Mouse (Mus musculus): ENCODE results near the gene Rimkla. TPM values are rescaled to one million over a fixed set of nuclear protein-coding genes. Genes with fewer than 3 reads are reported as not detected.

Gene Rimkla
- polyA plus RNA-seq, 1 experiment = not detected

DNA sequence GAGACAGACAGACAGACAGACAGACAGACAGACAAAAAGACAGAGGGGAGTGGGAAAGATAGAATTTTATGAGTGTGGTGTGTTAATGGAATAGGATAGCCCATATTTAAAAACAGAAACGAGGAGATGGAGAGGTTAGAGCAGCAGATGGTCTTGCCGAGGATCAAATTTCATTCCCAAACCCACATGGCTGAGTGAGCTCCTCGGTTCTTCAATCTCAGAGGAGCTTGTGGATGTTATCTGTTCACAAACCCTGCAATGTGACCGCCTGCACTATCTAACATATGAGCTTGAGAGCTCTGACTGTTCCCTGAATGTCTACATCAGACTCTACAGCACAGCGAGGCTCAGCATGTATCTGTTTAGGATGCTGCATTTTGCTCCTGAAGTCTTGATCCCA, 19.3 kb downstream of the Rimkla start:
- Histone ChIP-seq H3K27ac (ENCODE audit: insufficient read depth, low read length) (no peak overlapping the region), H3K4me3 (ENCODE audit: insufficient read depth, low read length) (no peak overlapping the region), H3K4me1 (ENCODE audit: control insufficient read depth, insufficient read depth, low read length) (no peaks in the 10 kb centered on the region)
- no peak for TF ChIP-seq POLR2A (IDR thresholded peaks at IDR 0.05; ENCODE audit: low read depth, low read length)
- no peak for TF ChIP-seq CTCF (IDR thresholded peaks at IDR 0.05; ENCODE audit: borderline replicate concordance, insufficient read depth, low read length)

DNA sequence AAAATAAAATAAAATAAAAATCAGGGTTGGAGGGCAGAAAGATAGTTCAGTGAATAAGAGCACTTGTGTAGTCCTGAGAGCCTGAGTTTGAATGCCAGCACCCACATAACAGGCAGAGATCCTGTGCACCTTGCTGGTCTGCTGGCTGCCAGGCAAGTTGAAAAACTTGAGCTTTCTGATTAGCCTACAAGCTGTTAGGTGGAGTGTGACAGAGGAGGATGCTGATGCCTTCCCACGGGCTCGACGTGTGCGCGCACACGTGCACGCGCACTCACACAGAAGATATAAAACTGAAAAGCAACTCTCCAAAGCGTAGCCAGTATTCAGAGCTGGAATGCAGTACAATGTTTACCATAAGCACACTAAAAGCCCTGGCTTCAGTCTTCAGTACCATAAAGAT, 19.9 kb downstream of the Rimkla start:
- no peak overlapping the region for H3K27ac ChIP-seq (ENCODE audit: insufficient read depth, low read length)
- no peak overlapping the region for H3K4me3 ChIP-seq (ENCODE audit: insufficient read depth, low read length)
- TF ChIP-seq CTCF (IDR thresholded peaks at IDR 0.05; ENCODE audit: borderline replicate concordance, insufficient read depth, low read length) (no peak), POLR2A (IDR thresholded peaks at IDR 0.05; ENCODE audit: low read depth, low read length) (no peak)
- no peaks in the 10 kb centered on the region for H3K4me1 ChIP-seq (ENCODE audit: control insufficient read depth, insufficient read depth, low read length)

DNA sequence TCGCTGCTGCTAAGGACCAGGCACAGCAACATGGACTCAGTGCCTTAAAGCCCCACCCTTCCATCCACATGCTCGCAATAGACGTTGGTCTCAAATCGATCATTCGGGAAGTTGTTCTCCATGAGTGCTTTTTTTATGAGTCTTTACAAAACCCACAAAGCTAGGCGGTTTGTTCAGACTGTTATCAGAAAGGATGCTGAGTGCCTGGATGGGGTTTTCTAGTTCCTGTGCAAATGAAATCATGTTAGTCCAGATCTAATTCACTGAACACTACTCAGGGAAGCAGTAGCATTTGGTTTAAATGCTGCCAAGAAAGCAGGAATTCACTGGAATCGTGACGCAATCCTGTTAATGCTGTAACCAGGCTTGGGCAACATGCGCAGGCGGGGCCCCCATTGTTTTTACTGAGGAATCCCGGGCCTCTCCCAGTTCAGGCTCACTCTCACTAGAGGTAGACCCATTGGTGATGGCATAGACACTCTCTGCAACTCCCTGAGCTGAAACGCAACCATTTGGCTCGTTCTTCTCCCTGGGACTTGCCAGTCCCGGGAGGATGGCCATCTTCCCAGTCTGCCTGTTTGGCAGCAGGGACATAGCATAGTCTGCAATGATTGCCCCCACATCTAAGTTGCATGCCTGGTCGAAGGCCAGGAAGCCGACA, 24.6 kb downstream of the Rimkla start:
- Histone ChIP-seq H3K4me3 (ENCODE audit: insufficient read depth, low read length) (no peak overlapping the region), H3K27ac (ENCODE audit: insufficient read depth, low read length) (no peak overlapping the region), H3K4me1 (ENCODE audit: control insufficient read depth, insufficient read depth, low read length) (no peaks in the 10 kb centered on the region)
- TF ChIP-seq CTCF (IDR thresholded peaks at IDR 0.05; ENCODE audit: borderline replicate concordance, insufficient read depth, low read length) (no peak), POLR2A (IDR thresholded peaks at IDR 0.05; ENCODE audit: low read depth, low read length) (no peak)

DNA sequence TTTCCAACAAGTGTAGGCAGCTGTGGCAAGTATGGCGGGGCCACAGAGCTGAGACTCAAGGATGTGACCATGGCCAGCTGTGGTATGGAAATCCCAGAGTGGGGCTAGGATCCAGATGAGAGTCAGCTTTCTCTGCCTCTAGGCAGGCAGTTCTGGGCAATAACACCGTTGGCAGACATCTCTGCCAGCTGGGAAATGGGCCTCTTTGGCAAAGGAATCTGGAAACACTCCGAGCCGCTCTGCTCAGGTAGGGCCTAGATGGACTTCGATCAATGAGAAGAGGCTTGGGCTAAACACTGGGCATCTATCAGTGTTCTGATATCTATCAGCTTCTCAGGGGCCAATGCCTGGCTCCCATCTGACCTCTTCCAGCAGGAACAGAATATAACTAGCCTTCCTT, 26.6 kb downstream of the Rimkla start:
- no peak for TF ChIP-seq CTCF (IDR thresholded peaks at IDR 0.05; ENCODE audit: borderline replicate concordance, insufficient read depth, low read length)
- TF ChIP-seq POLR2A (IDR thresholded peaks at IDR 0.05; ENCODE audit: low read depth, low read length) = no peak
- Histone ChIP-seq H3K27ac (ENCODE audit: insufficient read depth, low read length) (no peak overlapping the region), H3K4me1 (ENCODE audit: control insufficient read depth, insufficient read depth, low read length) (no peaks in the 10 kb centered on the region)

DNA sequence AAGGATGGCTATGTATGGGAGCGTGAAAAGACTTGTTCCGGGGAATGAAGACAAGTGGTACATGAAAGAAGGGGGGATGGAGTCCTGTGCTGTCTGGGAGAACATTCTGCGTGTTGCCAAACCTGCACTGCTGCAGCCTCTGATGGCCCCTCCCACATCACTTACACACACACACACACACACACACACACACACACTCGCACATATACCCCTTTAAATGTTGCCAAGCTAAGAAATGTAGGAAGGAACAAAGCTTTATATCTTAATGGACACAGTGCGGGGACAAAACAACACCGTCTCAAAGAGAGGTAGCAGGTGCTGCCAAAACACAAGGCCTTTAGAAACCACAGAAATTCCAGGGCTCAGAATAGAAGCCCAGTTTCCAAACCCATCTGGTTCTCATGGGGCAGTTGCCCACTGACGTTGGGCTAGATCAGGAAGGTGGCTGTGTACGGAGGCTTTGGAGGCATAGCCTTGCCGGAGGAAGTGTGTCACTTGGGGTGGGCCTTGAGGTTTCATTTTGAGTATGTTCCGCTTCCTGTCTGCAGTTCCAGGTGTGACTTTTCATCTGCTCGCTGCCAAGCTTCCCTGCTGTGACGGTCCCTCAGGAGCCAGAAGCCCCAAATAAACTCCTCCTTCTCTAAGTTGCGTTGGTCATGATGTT, 28.5 kb downstream of the Rimkla start:
- Histone ChIP-seq H3K4me3 (ENCODE audit: insufficient read depth, low read length) (no peak overlapping the region), H3K4me1 (ENCODE audit: control insufficient read depth, insufficient read depth, low read length) (no peaks in the 10 kb centered on the region), H3K27ac (ENCODE audit: insufficient read depth, low read length) (no peak overlapping the region)
- TF ChIP-seq CTCF (IDR thresholded peaks at IDR 0.05; ENCODE audit: borderline replicate concordance, insufficient read depth, low read length) (no peak), POLR2A (IDR thresholded peaks at IDR 0.05; ENCODE audit: low read depth, low read length) (no peak)

More for the DNA sequence above, 26.6 kb downstream of the Rimkla start:
- no peak overlapping the region for H3K4me3 ChIP-seq (ENCODE audit: insufficient read depth, low read length)

DNA sequence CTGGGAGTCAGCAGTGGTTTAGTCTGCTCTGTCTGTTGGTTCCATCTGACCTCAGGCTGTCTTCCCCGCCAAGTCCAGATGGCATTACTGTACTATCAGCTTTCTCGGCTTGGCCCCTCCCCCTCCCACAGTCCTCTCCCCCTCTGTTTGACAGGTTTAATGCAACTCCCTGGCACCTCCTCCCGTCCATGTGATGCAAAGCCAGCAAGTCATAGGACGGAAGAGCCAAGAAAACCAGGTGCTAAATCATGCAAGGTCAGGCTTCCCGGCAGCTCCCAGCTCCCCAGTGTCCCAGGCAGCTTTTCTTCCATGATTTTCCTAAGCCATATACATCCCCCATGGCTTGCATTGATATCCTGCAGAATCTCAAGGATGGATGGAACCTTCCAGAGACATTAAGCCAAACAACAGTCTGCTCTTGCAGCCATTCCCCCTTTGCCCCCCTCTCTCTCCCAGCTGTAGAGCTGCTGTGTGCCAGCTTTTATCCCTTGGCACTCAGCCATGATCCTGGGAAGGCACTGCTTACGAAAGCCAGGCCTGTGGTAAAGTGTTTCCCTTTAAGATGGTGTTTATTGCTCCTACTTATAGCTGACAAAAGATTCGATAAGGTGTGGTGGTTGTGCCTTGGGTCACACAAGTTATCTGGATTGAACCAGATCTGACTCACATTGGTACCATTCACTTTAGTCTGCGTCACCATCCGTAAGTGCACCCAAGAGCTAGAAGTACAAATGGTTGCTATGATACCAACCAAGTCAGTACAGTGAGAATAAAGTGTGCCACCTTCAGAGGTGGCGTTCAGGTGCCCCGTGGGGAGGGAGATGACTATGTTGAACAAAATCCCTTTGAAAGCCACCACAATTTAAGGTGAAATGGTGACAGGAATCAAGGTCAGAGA, 29.3 kb downstream of the Rimkla start:
- no peak overlapping the region for H3K27ac ChIP-seq (ENCODE audit: insufficient read depth, low read length)
- TF ChIP-seq CTCF (IDR thresholded peaks at IDR 0.05; ENCODE audit: borderline replicate concordance, insufficient read depth, low read length) = no peak
- TF ChIP-seq POLR2A (IDR thresholded peaks at IDR 0.05; ENCODE audit: low read depth, low read length) = no peak

DNA sequence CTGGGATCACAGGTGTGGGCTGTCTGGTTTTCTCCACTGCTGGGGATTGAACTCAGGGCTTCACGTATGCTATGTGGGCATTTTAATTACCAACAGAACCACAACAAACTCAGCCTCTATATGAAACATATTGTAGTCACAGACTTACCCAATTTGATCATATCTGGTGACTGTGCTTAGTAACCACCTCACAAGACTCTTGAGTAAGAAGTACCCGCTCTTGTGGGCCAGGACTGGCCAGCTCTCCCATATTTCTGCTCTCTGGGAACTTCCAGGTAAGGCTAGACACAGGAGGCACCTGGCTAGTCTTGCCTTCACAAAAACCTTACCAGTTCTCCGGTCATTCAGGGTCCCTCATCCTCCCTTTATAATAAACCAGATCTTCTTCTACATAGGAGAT, 30.0 kb downstream of the Rimkla start:
- no peak for TF ChIP-seq POLR2A (IDR thresholded peaks at IDR 0.05; ENCODE audit: low read depth, low read length)
- TF ChIP-seq CTCF (IDR thresholded peaks at IDR 0.05; ENCODE audit: borderline replicate concordance, insufficient read depth, low read length) = no peak
- H3K4me1 ChIP-seq (ENCODE audit: control insufficient read depth, insufficient read depth, low read length) = no peaks in the 10 kb centered on the region
- no peak overlapping the region for H3K27ac ChIP-seq (ENCODE audit: insufficient read depth, low read length)
- no peak overlapping the region for H3K4me3 ChIP-seq (ENCODE audit: insufficient read depth, low read length)

More for the DNA sequence above, 29.3 kb downstream of the Rimkla start:
- H3K4me3 ChIP-seq (ENCODE audit: insufficient read depth, low read length) = no peak overlapping the region
- no peaks in the 10 kb centered on the region for H3K4me1 ChIP-seq (ENCODE audit: control insufficient read depth, insufficient read depth, low read length)

DNA sequence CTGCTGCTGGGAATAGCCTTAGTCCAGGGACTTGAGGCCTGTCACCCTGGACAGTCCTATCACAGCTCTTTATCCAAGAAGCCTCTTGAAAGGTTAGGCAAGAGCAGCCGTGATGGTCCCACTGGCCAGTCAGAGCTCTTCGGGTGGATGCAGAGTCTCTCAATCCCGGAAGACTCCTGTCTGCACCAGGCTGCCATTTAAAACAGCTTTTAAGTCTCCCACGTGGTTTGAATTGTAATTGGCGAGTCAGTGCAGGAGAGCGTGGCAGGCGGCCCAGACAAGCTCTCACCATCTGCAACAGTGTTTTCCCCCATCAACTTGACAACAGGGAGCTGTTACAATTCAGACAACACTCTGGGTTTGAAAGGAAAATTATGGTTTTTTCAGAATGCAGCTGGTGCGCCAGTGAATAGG, 31.7 kb downstream of the Rimkla start:
- Histone ChIP-seq H3K4me1 (ENCODE audit: control insufficient read depth, insufficient read depth, low read length) (no peaks in the 10 kb centered on the region), H3K4me3 (ENCODE audit: insufficient read depth, low read length) (no peak overlapping the region), H3K27ac (ENCODE audit: insufficient read depth, low read length) (no peak overlapping the region)
- TF ChIP-seq POLR2A (IDR thresholded peaks at IDR 0.05; ENCODE audit: low read depth, low read length) (no peak), CTCF (IDR thresholded peaks at IDR 0.05; ENCODE audit: borderline replicate concordance, insufficient read depth, low read length) (no peak)

DNA sequence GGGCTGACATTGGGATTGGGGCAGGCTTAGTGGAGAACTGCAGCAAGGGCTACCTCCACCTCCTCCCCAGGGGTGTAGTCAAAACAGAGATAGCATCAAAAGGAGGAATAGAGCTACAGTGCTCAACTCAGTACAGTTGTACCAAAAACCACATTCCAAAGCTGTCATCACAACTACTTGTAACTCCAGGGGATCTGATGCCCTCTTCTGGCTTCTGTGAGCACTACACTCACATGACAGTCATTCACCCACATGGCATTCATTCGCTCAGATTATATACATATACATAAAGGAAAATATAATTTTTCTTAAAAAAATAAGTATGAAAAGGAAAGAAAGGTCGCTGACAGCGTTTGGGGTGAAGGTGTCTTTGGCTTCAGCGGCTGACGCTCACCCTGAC, 32.1 kb downstream of the Rimkla start:
- H3K4me3 ChIP-seq (ENCODE audit: insufficient read depth, low read length) = no peak overlapping the region
- no peak for TF ChIP-seq CTCF (IDR thresholded peaks at IDR 0.05; ENCODE audit: borderline replicate concordance, insufficient read depth, low read length)
- no peak for TF ChIP-seq POLR2A (IDR thresholded peaks at IDR 0.05; ENCODE audit: low read depth, low read length)
- no peaks in the 10 kb centered on the region for H3K4me1 ChIP-seq (ENCODE audit: control insufficient read depth, insufficient read depth, low read length)
- H3K27ac ChIP-seq (ENCODE audit: insufficient read depth, low read length) = no peak overlapping the region
